Mouse (Mus musculus): Measurements from ENCODE around the gene Ptpre.

GRCm38 (mm10) chr7:135634851-135635624 lies 97.8 kb downstream of the Ptpre start:
- no peak for TF ChIP-seq CTCF (conservative IDR thresholded peaks at IDR 0.05; ENCODE audit: low read length)
- TF ChIP-seq POU5F1 (IDR thresholded peaks at IDR 0.05; ENCODE audit: borderline replicate concordance, low read length), result no peak

All from E14TG2a.4 (cell line).